Mouse (Mus musculus): ENCODE data around the gene Derl3. TPM values are rescaled to one million over a fixed set of nuclear protein-coding genes. Genes with fewer than 3 reads are reported as not detected.

Derl3 gene
- polyA plus RNA-seq, 1 experiment = not detected

DNA sequence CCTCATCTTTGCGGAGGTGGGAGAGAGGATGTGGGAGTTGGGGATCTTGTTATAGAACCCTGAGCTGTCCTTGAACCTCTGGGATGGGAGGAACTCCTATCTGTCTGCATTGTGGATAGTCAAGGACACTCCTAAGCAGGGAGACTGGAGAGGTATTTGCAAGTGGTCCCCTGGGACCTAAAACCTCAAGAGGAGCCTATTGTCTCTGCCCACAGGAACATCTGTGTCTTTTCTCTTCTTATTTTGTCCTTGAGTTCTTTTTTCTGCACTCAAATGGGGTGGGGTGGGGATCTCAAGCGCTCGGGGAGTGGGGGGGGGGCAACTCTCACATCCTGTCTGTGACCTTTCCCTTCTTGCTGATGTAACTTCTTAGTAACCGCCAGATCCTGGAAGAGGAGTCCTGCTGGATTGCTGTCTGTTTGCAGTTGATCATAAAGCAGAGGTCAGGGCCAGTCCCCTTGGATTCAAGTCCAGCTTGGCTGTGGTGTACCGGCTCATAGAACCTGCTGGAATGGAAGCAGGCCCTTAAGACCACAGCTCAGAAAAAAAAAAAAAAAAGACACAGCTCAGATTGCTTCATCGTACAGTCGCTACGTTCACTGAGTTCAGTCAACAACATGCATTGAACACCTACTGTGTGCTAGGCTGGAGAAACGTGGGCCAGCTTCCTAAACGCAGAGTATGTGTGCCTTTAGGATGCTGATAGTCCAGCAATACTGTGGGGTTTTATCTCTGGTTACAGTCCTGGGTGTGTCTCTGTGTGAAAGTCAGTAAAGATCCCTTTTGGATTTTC, 44.8 kb downstream of the Derl3 start:
- peaks cover 3% of the 10 kb centered on the region for H3K4me1 ChIP-seq (ENCODE audit: control insufficient read depth, insufficient read depth, low read length)
- peak overlapping the region; percentile 77 for H3K27ac ChIP-seq (ENCODE audit: insufficient read depth, low read length)
- TF ChIP-seq POLR2A (IDR thresholded peaks at IDR 0.05; ENCODE audit: low read depth, low read length) (no peak), CTCF (IDR thresholded peaks at IDR 0.05; ENCODE audit: borderline replicate concordance, insufficient read depth, low read length) (no peak)
- no peak overlapping the region for H3K4me3 ChIP-seq (ENCODE audit: insufficient read depth, low read length)

- no peak overlapping the region for H3K4me3 ChIP-seq (ENCODE audit: insufficient read depth, low read length)
- TF ChIP-seq POLR2A (IDR thresholded peaks at IDR 0.05; ENCODE audit: low read depth, low read length) (no peak), CTCF (IDR thresholded peaks at IDR 0.05; ENCODE audit: borderline replicate concordance, insufficient read depth, low read length) (no peak)
- no peak overlapping the region for H3K27ac ChIP-seq (ENCODE audit: insufficient read depth, low read length)
- H3K4me1 ChIP-seq (ENCODE audit: control insufficient read depth, insufficient read depth, low read length) = peaks cover 3% of the 10 kb centered on the region
Observed at GRCm38 (mm10) chr10:75939481-75940234, 46.4 kb downstream of the Derl3 start.

DNA sequence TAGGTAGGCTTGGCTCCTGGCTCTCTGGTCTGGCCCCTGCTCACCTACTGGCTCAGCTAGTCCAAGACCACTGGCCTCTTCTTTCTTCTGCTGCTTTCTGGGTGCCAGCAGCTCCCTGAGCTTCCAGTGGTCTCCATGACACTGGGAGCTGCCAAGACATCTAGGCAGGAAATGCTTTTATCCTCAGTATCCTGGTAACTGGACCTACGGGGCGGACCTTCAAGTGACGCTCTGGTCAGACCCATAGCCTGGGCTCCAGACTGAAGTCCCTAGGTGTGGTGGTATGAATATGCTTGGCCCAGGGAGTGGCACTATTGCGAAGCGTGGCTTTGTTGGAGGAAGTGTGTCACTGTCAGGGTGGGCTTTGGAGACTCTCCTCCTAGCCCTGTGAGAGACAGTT, 47.3 kb downstream of the Derl3 start, which contains the start of gene Gm867:
Gene Gm867 (minus strand): TSS at position 153 of the 400 bp plus-strand sequence.
- TF ChIP-seq CTCF (IDR thresholded peaks at IDR 0.05; ENCODE audit: borderline replicate concordance, insufficient read depth, low read length) = no peak
- no peak for TF ChIP-seq POLR2A (IDR thresholded peaks at IDR 0.05; ENCODE audit: low read depth, low read length)
- H3K4me3 ChIP-seq (ENCODE audit: insufficient read depth, low read length) = no peak within 1 kb of the TSS

DNA sequence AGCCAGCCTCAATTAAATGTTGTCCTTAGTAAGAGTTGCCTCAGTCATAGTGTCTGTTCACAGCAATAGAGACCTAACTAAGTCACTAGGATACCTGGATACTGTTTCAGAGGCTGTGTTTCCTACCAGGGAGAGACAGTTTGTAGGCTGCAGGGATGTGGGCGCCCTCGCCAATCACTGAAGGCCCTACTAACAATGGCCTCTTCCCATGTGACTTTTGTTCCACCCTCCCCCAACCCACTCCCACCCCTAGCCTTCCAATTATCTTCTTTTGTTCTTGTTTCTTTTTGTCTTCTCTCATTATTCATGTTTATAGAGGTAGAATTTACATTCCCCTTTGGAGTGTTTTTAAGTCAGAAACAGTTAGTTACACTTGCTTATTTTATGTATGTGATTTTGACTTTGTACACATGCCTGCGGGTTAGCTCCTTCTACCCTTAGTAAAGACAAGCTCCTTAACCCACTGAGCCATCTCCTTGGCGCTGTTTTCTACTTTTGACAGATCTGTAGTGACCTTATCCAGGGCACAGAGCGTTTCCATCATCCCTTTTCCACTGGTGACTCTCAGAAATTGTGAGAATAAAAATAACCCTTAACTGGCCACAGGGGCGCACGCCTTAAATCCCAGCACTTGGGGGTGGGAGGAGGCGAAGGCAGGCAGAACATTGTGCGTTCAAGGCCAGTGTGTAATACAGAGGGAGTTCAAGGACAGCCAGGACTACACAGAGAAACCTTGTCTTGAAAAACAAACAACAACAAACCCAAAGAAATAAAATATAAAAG, 48.0 kb downstream of the Derl3 start:
- Histone ChIP-seq H3K4me1 (ENCODE audit: control insufficient read depth, insufficient read depth, low read length) (no peaks in the 10 kb centered on the region; the same call in 1 of the 2 replicates), H3K4me3 (ENCODE audit: insufficient read depth, low read length) (no peak overlapping the region), H3K27ac (ENCODE audit: insufficient read depth, low read length) (no peak overlapping the region)
- TF ChIP-seq POLR2A (IDR thresholded peaks at IDR 0.05; ENCODE audit: low read depth, low read length) (no peak), CTCF (IDR thresholded peaks at IDR 0.05; ENCODE audit: borderline replicate concordance, insufficient read depth, low read length) (no peak)

More for the DNA sequence above, 47.3 kb downstream of the Derl3 start, which contains the start of gene Gm867:
- Histone ChIP-seq H3K4me1 (ENCODE audit: control insufficient read depth, insufficient read depth, low read length) (no peaks in the 10 kb centered on the region; the same call in 1 of the 2 replicates), H3K27ac (ENCODE audit: insufficient read depth, low read length) (no peak within 1 kb of the TSS)

GRCm38 (mm10) chr10:75942736-75943477, 49.7 kb downstream of the Derl3 start, which contains the start of gene Vpreb3:
Gene Vpreb3, plus strand, starts transcription at chr10:75943057.
- Histone ChIP-seq H3K4me3 (ENCODE audit: insufficient read depth, low read length) (no peak within 1 kb of the TSS), H3K27ac (ENCODE audit: insufficient read depth, low read length) (peak within 1 kb of the TSS; percentile 84), H3K4me1 (ENCODE audit: control insufficient read depth, insufficient read depth, low read length) (no peaks in the 10 kb centered on the region; the same call in 1 of the 2 replicates)
- no peak for TF ChIP-seq POLR2A (IDR thresholded peaks at IDR 0.05; ENCODE audit: low read depth, low read length)
- no peak for TF ChIP-seq CTCF (IDR thresholded peaks at IDR 0.05; ENCODE audit: borderline replicate concordance, insufficient read depth, low read length)

DNA sequence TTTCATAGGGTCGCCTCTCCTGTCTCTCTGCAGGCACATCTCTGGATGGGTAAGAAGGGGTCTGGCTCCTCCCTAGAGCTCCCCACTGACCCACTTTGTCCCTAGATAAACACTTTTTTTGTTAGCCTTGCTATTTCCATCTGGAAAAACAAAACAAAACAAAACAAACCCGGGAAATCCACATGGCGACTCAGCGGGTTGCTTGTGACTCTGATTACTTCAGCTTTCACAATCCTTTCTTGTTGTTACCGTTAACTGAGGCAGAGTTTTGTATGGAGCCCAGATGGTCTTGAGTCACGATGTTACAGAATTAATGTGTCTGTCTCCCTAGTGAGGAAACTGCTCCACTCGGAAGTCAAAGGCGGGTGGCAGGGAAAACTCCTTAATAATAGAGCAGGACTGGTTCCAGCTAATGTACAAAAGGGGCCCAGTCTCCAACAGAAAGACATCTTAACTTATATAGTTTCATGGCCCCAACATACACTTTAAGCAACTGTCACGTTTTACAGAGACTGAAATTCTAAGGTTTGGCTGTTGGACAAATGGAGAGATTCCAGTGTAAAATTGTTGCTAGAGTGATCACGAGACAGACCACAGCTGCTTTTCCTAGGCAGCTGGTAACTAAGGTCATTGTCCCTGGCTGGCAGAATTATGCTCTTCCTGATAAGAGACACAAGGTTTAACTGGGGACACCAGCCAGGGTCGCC, 51.0 kb downstream of the Derl3 start:
- TF ChIP-seq CTCF (IDR thresholded peaks at IDR 0.05; ENCODE audit: borderline replicate concordance, insufficient read depth, low read length) = no peak
- no peak for TF ChIP-seq POLR2A (IDR thresholded peaks at IDR 0.05; ENCODE audit: low read depth, low read length)
- Histone ChIP-seq H3K27ac (ENCODE audit: insufficient read depth, low read length) (peak overlapping the region; percentile 84), H3K4me1 (ENCODE audit: control insufficient read depth, insufficient read depth, low read length) (no peaks in the 10 kb centered on the region; the same call in 1 of the 2 replicates), H3K4me3 (ENCODE audit: insufficient read depth, low read length) (no peak overlapping the region)

- Histone ChIP-seq H3K4me1 (ENCODE audit: control insufficient read depth, insufficient read depth, low read length) (no peaks in the 10 kb centered on the region; the same call in 1 of the 2 replicates), H3K27ac (ENCODE audit: insufficient read depth, low read length) (no peak overlapping the region), H3K4me3 (ENCODE audit: insufficient read depth, low read length) (no peak overlapping the region)
- TF ChIP-seq POLR2A (IDR thresholded peaks at IDR 0.05; ENCODE audit: low read depth, low read length) (no peak), CTCF (IDR thresholded peaks at IDR 0.05; ENCODE audit: borderline replicate concordance, insufficient read depth, low read length) (no peak)
Observed at GRCm38 (mm10) chr10:75945213-75945612, 52.0 kb downstream of the Derl3 start.

Other genes starting within 250 kb of the Derl3 start
- 0.80 and 1.1 TPM in 2 replicates for gene Susd2, start 249.4 kb upstream of the Derl3 start, polyA plus RNA-seq (2011; ENCODE audit: insufficient read length, low read depth, missing spikeins)
- 30.2 and 30.9 TPM in 2 replicates for gene Cabin1, start 129.1 kb upstream of the Derl3 start, polyA plus RNA-seq (2011; ENCODE audit: insufficient read length, low read depth, missing spikeins)
- 40.5 and 42.1 TPM in 2 replicates for gene Ddt, start 120.0 kb upstream of the Derl3 start, polyA plus RNA-seq (2011; ENCODE audit: insufficient read length, low read depth, missing spikeins)
- not detected in 2 replicates for gene Gm20441, start 112.5 kb upstream of the Derl3 start, polyA plus RNA-seq (2011; ENCODE audit: insufficient read length, low read depth, missing spikeins)
- 14.0 and 15.5 TPM in 2 replicates for gene Gstt3, start 112.0 kb upstream of the Derl3 start, polyA plus RNA-seq (2011; ENCODE audit: insufficient read length, low read depth, missing spikeins)
- 8.0 and 17.2 TPM in 2 replicates for gene Gstt1, start 94.8 kb upstream of the Derl3 start, polyA plus RNA-seq (2011; ENCODE audit: insufficient read length, low read depth, missing spikeins)
- not detected in 2 replicates for gene Gstt4, start 70.9 kb upstream of the Derl3 start, polyA plus RNA-seq (2011; ENCODE audit: insufficient read length, low read depth, missing spikeins)
- gene Gstt2, start 56.0 kb upstream of the Derl3 start, polyA plus RNA-seq (2011; ENCODE audit: insufficient read length, low read depth, missing spikeins) = 2.6 and 4.4 TPM in 2 replicates
- gene Mif, start 33.2 kb upstream of the Derl3 start, polyA plus RNA-seq (2011; ENCODE audit: insufficient read length, low read depth, missing spikeins) = 614 and 763 TPM in 2 replicates
- 56.2 and 77.9 TPM in 2 replicates for gene Smarcb1, start 28.2 kb downstream of the Derl3 start, polyA plus RNA-seq (2011; ENCODE audit: insufficient read length, low read depth, missing spikeins)
- gene Chchd10, start 39.7 kb downstream of the Derl3 start, polyA plus RNA-seq (2011; ENCODE audit: insufficient read length, low read depth, missing spikeins) = 21.8 and 23.1 TPM in 2 replicates
- gene Mmp11, start 43.1 kb downstream of the Derl3 start, polyA plus RNA-seq (2011; ENCODE audit: insufficient read length, low read depth, missing spikeins) = 69.2 and 71.0 TPM in 2 replicates
- gene Gm867, start 47.3 kb downstream of the Derl3 start, polyA plus RNA-seq (2011; ENCODE audit: insufficient read length, low read depth, missing spikeins) = 0.74 TPM in 1 of 2 replicates, not detected in the other
- not detected in 2 replicates for gene Vpreb3, start 49.6 kb downstream of the Derl3 start, polyA plus RNA-seq (2011; ENCODE audit: insufficient read length, low read depth, missing spikeins)
- not detected in 2 replicates for gene Gm5134, start 61.1 kb downstream of the Derl3 start, polyA plus RNA-seq (2011; ENCODE audit: insufficient read length, low read depth, missing spikeins)
- gene Zfp280b, start 139.2 kb downstream of the Derl3 start, polyA plus RNA-seq (2011; ENCODE audit: insufficient read length, low read depth, missing spikeins) = 13.4 and 13.8 TPM in 2 replicates
- gene Slc5a4b, start 217.5 kb downstream of the Derl3 start, polyA plus RNA-seq (2011; ENCODE audit: insufficient read length, low read depth, missing spikeins) = not detected in 2 replicates

All from embryonic fibroblast, embryonic 13.5 days (primary cell).